Mouse (Mus musculus): ENCODE results near the gene Vmn2r114.
"Not testable (repeated sequence)": the region's sequence is repeated elsewhere in the genome, so short reads cannot be mapped to it uniquely, and the experiment has no call there.

Vmn2r114 gene

DNA sequence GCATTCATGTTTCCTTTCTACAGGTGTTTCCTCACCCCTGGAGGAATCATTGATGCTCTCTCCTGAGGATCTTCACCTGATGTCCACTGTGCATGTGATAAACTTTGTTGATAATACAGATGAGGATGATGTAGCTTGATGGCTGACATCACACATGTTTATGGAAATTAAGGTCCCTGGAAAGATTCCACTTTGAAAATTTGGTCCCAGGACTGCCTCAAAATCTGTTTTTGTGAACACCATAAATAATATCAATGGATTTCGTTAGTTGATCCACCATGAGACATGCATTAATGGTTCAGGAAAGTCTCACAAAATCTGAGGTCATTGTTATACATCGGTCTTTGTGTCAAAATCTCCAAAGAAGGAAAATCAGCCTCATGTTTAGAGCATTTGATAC is at the start of gene Vmn2r114:
Gene Vmn2r114, minus strand, starts transcription at position 101 of the 400 bp plus-strand sequence.
- DNase-seq (ENCODE audit: low spot score), result not testable (repeated sequence)

DNA sequence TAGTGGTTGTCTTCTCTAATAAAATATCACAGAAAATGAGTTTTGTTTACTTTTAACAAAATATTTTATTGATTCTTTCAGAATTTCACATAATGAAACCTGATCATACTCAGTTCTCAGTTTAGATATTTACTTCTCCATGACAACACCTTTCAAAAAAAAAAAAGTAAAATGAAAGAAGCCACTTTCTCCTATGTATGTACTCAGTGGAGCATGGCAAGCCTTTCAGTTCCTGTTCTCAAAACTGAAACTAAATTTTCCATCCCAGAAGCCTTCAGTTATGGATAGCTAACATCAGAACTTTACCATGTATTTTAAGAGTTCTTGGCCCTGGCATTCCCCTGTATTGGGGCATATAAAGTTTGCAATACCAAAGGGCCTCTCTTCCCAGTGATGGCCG is 39.3 kb upstream of the Vmn2r114 start:
- DNase-seq (ENCODE audit: low spot score), result no peak

DNA sequence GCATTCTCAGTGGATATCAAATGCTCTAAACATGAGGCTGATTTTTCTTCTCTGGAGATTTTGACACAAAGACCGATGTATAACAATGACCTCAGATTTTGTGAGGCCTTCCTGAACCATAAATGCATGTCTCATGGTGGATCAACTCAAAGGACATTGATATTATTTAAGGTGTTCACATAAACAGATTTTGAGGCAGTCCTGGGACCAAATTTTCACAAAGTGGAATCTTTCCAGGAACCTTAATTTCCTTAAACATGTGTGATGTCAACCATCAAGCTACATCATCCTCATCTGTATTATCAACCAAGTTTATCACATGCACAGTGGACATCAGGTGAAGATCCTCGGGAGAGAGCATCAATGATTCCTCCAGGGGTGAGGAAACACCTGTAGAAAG is 31.1 kb upstream of the Vmn2r114 start, which contains the start of gene Vmn2r115:
Gene Vmn2r115, plus strand, starts transcription at position 301 of the 400 bp plus-strand sequence.
- DNase-seq (ENCODE audit: low spot score), result not testable (repeated sequence)

DNA sequence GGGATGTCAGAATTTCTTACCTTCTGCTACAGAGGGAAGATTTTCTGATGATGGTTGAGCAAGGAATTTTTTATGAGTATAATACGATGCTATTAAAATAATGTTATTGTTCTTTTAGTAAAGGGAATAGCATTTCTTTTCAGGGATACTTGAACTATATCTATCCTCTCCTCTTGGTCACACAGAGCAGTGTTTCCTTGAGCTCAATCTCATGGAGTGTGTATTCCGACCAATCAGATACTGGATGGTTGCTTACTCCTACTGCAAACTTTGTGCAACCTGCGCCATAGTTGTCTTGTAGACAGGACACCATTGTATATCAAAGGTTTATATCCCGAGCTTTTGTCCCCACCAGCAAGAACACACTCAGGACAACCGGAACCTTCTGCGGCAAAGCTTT is 18.3 kb upstream of the Vmn2r114 start:
- no peak for DNase-seq (ENCODE audit: low spot score)

All from ovary, postnatal 36 days (tissue).